Mouse (Mus musculus): Measurements from ENCODE around the gene Gm28051. TPM values are rescaled to one million over a fixed set of nuclear protein-coding genes. Genes with fewer than 3 reads are reported as not detected.

The Gm28051 gene
- polyA plus RNA-seq, 1 experiment from 2014 or later: not detected

- no peak for ATAC-seq
- ChIA-PET POLR2A (no interaction called here), CTCF (interaction anchor here (0.8 to 2.4 kb wide), 8 partner anchors 9 to 123 kb away, joined by 3 to 11 read pairs (median 6); no protein-coding TSS in a partner anchor)
Observed at GRCm38 (mm10) chr12:102701691-102702207, 55.8 kb downstream of the Gm28051 start.

GRCm38 (mm10) chr12:102700453-102700852, 57.1 kb downstream of the Gm28051 start:
- no peaks in the 10 kb centered on the region for H3K27me3 ChIP-seq
- DNase-seq (ENCODE audit: low read depth, low spot score) (no peak), ATAC-seq (no peak)
- in situ Hi-C loops (cut with MboI; ENCODE audit: low pct_unique_long_range_greater_than_20kb): no loop called here
- POLR2A ChIA-PET: no interaction called here
- CTCF ChIA-PET: no interaction called here
- TF ChIP-seq CTCF (IDR thresholded peaks at IDR 0.05): no peak

More at GRCm38 (mm10) chr12:102701691-102702207, 55.8 kb downstream of the Gm28051 start:
- DNase-seq (ENCODE audit: low read depth, low spot score): no peak
- no peaks in the 10 kb centered on the region for H3K27me3 ChIP-seq
- in situ Hi-C loops (cut with MboI; ENCODE audit: low pct_unique_long_range_greater_than_20kb): no loop called here
- TF ChIP-seq CTCF (IDR thresholded peaks at IDR 0.05): no peak

- DNase-seq (ENCODE audit: low read depth, low spot score) (no peak), ATAC-seq (no peak)
- ChIA-PET CTCF (no interaction called here), POLR2A (no interaction called here)
- TF ChIP-seq CTCF (IDR thresholded peaks at IDR 0.05): no peak
- no peaks in the 10 kb centered on the region for H3K27me3 ChIP-seq
- in situ Hi-C loops (cut with MboI; ENCODE audit: low pct_unique_long_range_greater_than_20kb): no loop called here
Observed at GRCm38 (mm10) chr12:102699156-102699555, 58.4 kb downstream of the Gm28051 start.

GRCm38 (mm10) chr12:102698089-102698684, 59.4 kb downstream of the Gm28051 start:
- ATAC-seq: no peak
- H3K27me3 ChIP-seq: no peaks in the 10 kb centered on the region
- ChIA-PET CTCF (no interaction called here), POLR2A (no interaction called here)
- TF ChIP-seq CTCF (IDR thresholded peaks at IDR 0.05): no peak
- no peak for DNase-seq (ENCODE audit: low read depth, low spot score)
- in situ Hi-C loops (cut with MboI; ENCODE audit: low pct_unique_long_range_greater_than_20kb): no loop called here

- POLR2A ChIA-PET: interaction anchor here (0.6 kb wide), 1 partner anchor 72 kb away, joined by 4 read pairs; no protein-coding TSS in a partner anchor
- CTCF ChIA-PET: no interaction called here
- in situ Hi-C loops (cut with MboI; ENCODE audit: low pct_unique_long_range_greater_than_20kb): no loop called here
- no peak for TF ChIP-seq CTCF (IDR thresholded peaks at IDR 0.05)
- H3K27me3 ChIP-seq: no peaks in the 10 kb centered on the region
- DNase-seq (ENCODE audit: low read depth, low spot score) (no peak), ATAC-seq (no peak)
Observed at GRCm38 (mm10) chr12:102697381-102697780, 60.2 kb downstream of the Gm28051 start.

GRCm38 (mm10) chr12:102696635-102697354, 60.8 kb downstream of the Gm28051 start:
- ChIA-PET POLR2A (interaction anchor here (0.6 kb wide), 1 partner anchor 73 kb away, joined by 4 read pairs; no protein-coding TSS in a partner anchor), CTCF (no interaction called here)
- TF ChIP-seq CTCF (IDR thresholded peaks at IDR 0.05): no peak
- no peaks in the 10 kb centered on the region for H3K27me3 ChIP-seq
- ATAC-seq (no peak), DNase-seq (ENCODE audit: low read depth, low spot score) (no peak)
- in situ Hi-C loops (cut with MboI; ENCODE audit: low pct_unique_long_range_greater_than_20kb): no loop called here

- no peaks in the 10 kb centered on the region for H3K27me3 ChIP-seq
- CTCF ChIA-PET: no interaction called here
- POLR2A ChIA-PET: interaction anchor here (0.9 kb wide), 1 partner anchor 9 kb away, joined by 3 read pairs; the partner anchor contains the start of gene Itpk1
- DNase-seq (ENCODE audit: low read depth, low spot score) (no peak), ATAC-seq (no peak)
- in situ Hi-C loops (cut with MboI; ENCODE audit: low pct_unique_long_range_greater_than_20kb): no loop called here
- no peak for TF ChIP-seq CTCF (IDR thresholded peaks at IDR 0.05)
Observed at GRCm38 (mm10) chr12:102695369-102696239, 62.0 kb downstream of the Gm28051 start.

GRCm38 (mm10) chr12:102691761-102692160, 65.8 kb downstream of the Gm28051 start:
- in situ Hi-C loops (cut with MboI; ENCODE audit: low pct_unique_long_range_greater_than_20kb): no loop called here
- ATAC-seq (no peak), DNase-seq (ENCODE audit: low read depth, low spot score) (no peak)
- ChIA-PET POLR2A (no interaction called here), CTCF (no interaction called here)
- no peak for TF ChIP-seq CTCF (IDR thresholded peaks at IDR 0.05)
- no peaks in the 10 kb centered on the region for H3K27me3 ChIP-seq

- ChIA-PET CTCF (no interaction called here), POLR2A (no interaction called here)
- H3K27me3 ChIP-seq: no peaks in the 10 kb centered on the region
- in situ Hi-C loops (cut with MboI; ENCODE audit: low pct_unique_long_range_greater_than_20kb): no loop called here
- ATAC-seq: no peak
- no peak for DNase-seq (ENCODE audit: low read depth, low spot score)
- no peak for TF ChIP-seq CTCF (IDR thresholded peaks at IDR 0.05)
Observed at GRCm38 (mm10) chr12:102691180-102691579, 66.4 kb downstream of the Gm28051 start.

- CTCF ChIA-PET: no interaction called here
- ATAC-seq: no peak
- POLR2A ChIA-PET: no interaction called here
- H3K27me3 ChIP-seq: no peaks in the 10 kb centered on the region
- DNase-seq (ENCODE audit: low read depth, low spot score): no peak
- in situ Hi-C loops (cut with MboI; ENCODE audit: low pct_unique_long_range_greater_than_20kb): no loop called here
- no peak for TF ChIP-seq CTCF (IDR thresholded peaks at IDR 0.05)
Observed at GRCm38 (mm10) chr12:102689773-102690563, 67.6 kb downstream of the Gm28051 start.
